Mouse (Mus musculus) lung, postnatal 0 days (tissue): ENCODE data around the gene Clcnka.

Experiments used
- CTCF ChIP-seq: IDR thresholded peaks from 2 replicates; pipeline ENCODE4 v1.5.1; 2016; ENCODE audit warnings: antibody characterized with exemption, mild to moderate bottlenecking
- EP300 ChIP-seq: IDR thresholded peaks from 2 replicates; pipeline ENCODE4 v1.6.1; 2016; ENCODE audit warnings: antibody characterized with exemption, mild to moderate bottlenecking, control low read depth

GRCm38 (mm10) chr4:141419398-141420191, 21.1 kb upstream of the Clcnka start:
- no peak for TF ChIP-seq CTCF
- no peak for TF ChIP-seq EP300
